Mouse (Mus musculus) megakaryocyte-erythroid progenitor cell, adult 5-6 weeks (primary cell): ENCODE data around the gene Srpx. TPM values are rescaled to one million over a fixed set of nuclear protein-coding genes. Genes with fewer than 3 reads are reported as not detected.

ENCODE experiments used
- total RNA-seq, 2 experiments: library from RNA; stranded (forward) in 1 of 2; stranded (reverse) in 1 of 2; fragments of 200-1000, 215-1000 nt in 1 of 2; fragments of >200 nt in 1 of 2; fragmentation: Nextera tagmentation in 1 of 2; gene quantifications; 2 replicates each; pipeline ENCODE4 v1.2.3; 2014 to 2017

Srpx gene
- total RNA-seq, 2 experiments from 2014 or later, result not detected

Other genes with a start within 250 kb of the Srpx start
- not detected in 2 replicates for gene Sytl5, start 232.1 kb downstream of the Srpx start, total RNA-seq (2014; fragmentation: Nextera tagmentation)
- gene Sytl5, start 232.1 kb downstream of the Srpx start, total RNA-seq (2017), result not detected in 2 replicates
- 6.5 and 6.9 TPM in 2 replicates for gene Rpgr, start 99.2 kb upstream of the Srpx start, total RNA-seq (2014; fragmentation: Nextera tagmentation)
- gene Rpgr, start 99.2 kb upstream of the Srpx start, total RNA-seq (2017), result 9.6 and 9.8 TPM in 2 replicates
- gene Otc, start 134.6 kb upstream of the Srpx start, total RNA-seq (2014; fragmentation: Nextera tagmentation), result not detected in 2 replicates
- gene Otc, start 134.6 kb upstream of the Srpx start, total RNA-seq (2017), result not detected in 2 replicates